Mouse (Mus musculus) heart, embryonic 14.5 days (tissue): ENCODE data around the gene Ccdc134. TPM values are rescaled to one million over a fixed set of nuclear protein-coding genes. Genes with fewer than 3 reads are reported as not detected.

Experiments
- ATAC-seq: fragments of 200-750 bp; cut with Nextera tagmentation; 2 replicates; pipeline ENCODE4 v1.8.0; 2017; ENCODE audit warnings: low read depth, moderate TSS enrichment; ENCODE audit not compliant: insufficient number of reproducible peaks, insufficient read depth, low FRiP score
- H3K27ac ChIP-seq, 2 experiments: fragments of 200-500 bp in 1 of 2; fragments of 300-500 bp in 1 of 2; sonication (generic) in 1 of 2; replicated peaks in 1 of 2; 2 replicates each; pipeline ENCODE4 v1.5.1; 2012 to 2014; ENCODE audit warnings: low read depth in 2 of 2, low read length in 2 of 2, control low read depth in 1 of 2, mild to moderate bottlenecking in 1 of 2, mixed read lengths in 1 of 2; ENCODE audit not compliant: control insufficient read depth in 1 of 2, insufficient read depth in 1 of 2
- H3K27me3 ChIP-seq: fragments of 300-500 bp; sonication (generic); 2 replicates; pipeline ENCODE4 v1.6.1; 2014; ENCODE audit warnings: mild to moderate bottlenecking, low read length, control low read depth; ENCODE audit not compliant: control insufficient read depth, insufficient read depth
- H3K36me3 ChIP-seq: fragments of 300-500 bp; sonication (generic); 2 replicates; pipeline ENCODE4 v1.6.1; 2014; ENCODE audit warnings: mild to moderate bottlenecking, control low read depth, low read length, mixed read lengths; ENCODE audit not compliant: control insufficient read depth, insufficient read depth
- H3K4me1 ChIP-seq, 2 experiments: fragments of 200-500 bp in 1 of 2; fragments of 300-500 bp in 1 of 2; sonication (generic) in 1 of 2; 2 replicates each; pipeline ENCODE4 v1.6.1; 2012 to 2014; ENCODE audit warnings: low read length in 2 of 2, control low read depth in 1 of 2, mixed read lengths in 1 of 2; ENCODE audit not compliant: control insufficient read depth in 2 of 2, insufficient read depth in 2 of 2
- H3K4me2 ChIP-seq: fragments of 300-500 bp; sonication (generic); 2 replicates; pipeline ENCODE4 v1.6.1; 2014; ENCODE audit warnings: mild to moderate bottlenecking, low read length
- H3K4me3 ChIP-seq, 2 experiments: fragments of 200-500 bp in 1 of 2; fragments of 300-500 bp in 1 of 2; sonication (generic) in 1 of 2; 2 replicates each; pipeline ENCODE4 v1.5.1; 2012 to 2014; ENCODE audit warnings: low read length in 2 of 2, mild to moderate bottlenecking in 2 of 2, control low read depth in 1 of 2, low read depth in 1 of 2, moderate library complexity in 1 of 2; ENCODE audit not compliant: control insufficient read depth in 1 of 2, insufficient read depth in 1 of 2
- H3K9ac ChIP-seq: fragments of 300-500 bp; sonication (generic); 2 replicates; pipeline ENCODE4 v1.6.1; 2014; ENCODE audit warnings: mild to moderate bottlenecking, low read length
- H3K9me3 ChIP-seq: fragments of 300-500 bp; sonication (generic); 2 replicates; pipeline ENCODE4 v1.6.1; 2016; ENCODE audit warnings: low read length, control low read depth; ENCODE audit not compliant: control insufficient read depth
- WGBS: fragments of 180-500 bp; shearing (Covaris S2); extraction: QIAGEN DNeasy Blood & Tissue Kit; methylation state at CpG from one replicate; pipeline ENCODE4 v1.1.7; 2014; 5-methylcytosine and 5-hydroxymethylcytosine counted together
- polyA plus RNA-seq: library from polyadenylated mRNA; unstranded; fragments of >200 nt; fragmentation: Nextera tagmentation; extraction: Ambion mirVana; gene quantifications from 2 replicates; pipeline ENCODE4 v1.2.1, GENCODE M21; 2014

Ccdc134 gene
- 7.1 and 8.5 TPM in 2 replicates for polyA plus RNA-seq

- Histone ChIP-seq H3K9ac (peak within 1 kb of the TSS; percentile 85), H3K4me3 (peak within 1 kb of the TSS; percentile 73 to 89), H3K4me2 (peak within 1 kb of the TSS; percentile 98), H3K9me3 (no peaks in the 10 kb centered on the region), H3K27ac (peak within 1 kb of the TSS; percentile 55 to 60; a peak in 3 of 4 replicates), H3K27me3 (0 out of 2 replicates have a peak, but pooled peaks cover 3% of the 10 kb centered on the region), H3K4me1 (peaks cover 7% of the 10 kb centered on the region in 2 experiments), H3K36me3 (peaks cover 4% of the 10 kb centered on the region; the same call in 1 of the 2 replicates)
- peak; percentile 97 for ATAC-seq
- 1% methylated on average over 71 of the region's 74 CpGs for WGBS
Observed at GRCm38 (mm10) chr15:82127426-82128374, at the start of gene Ccdc134. Ccdc134 (plus strand) TSS chr15:82127922.

GRCm38 (mm10) chr15:82079883-82080282 lies 47.8 kb upstream of the Ccdc134 start:
- no peak for ATAC-seq
- Histone ChIP-seq H3K27ac (no peak overlapping the region), H3K36me3 (no peaks in the 10 kb centered on the region), H3K4me2 (no peak overlapping the region), H3K4me3 (no peak overlapping the region), H3K27me3 (peaks cover 2% of the 10 kb centered on the region; the same call in 1 of the 2 replicates), H3K4me1 (no peaks in the 10 kb centered on the region), H3K9ac (no peak overlapping the region), H3K9me3 (no peaks in the 10 kb centered on the region)
- WGBS = 44% methylated on average over 10 of the region's 10 CpGs

GRCm38 (mm10) chr15:82081161-82081560 lies 46.6 kb upstream of the Ccdc134 start:
- Histone ChIP-seq H3K27ac (no peak overlapping the region), H3K27me3 (no peaks in the 10 kb centered on the region), H3K4me2 (no peak overlapping the region), H3K4me3 (no peak overlapping the region), H3K4me1 (no peaks in the 10 kb centered on the region), H3K9me3 (no peaks in the 10 kb centered on the region), H3K9ac (no peak overlapping the region), H3K36me3 (no peaks in the 10 kb centered on the region)
- no peak for ATAC-seq
- WGBS = 31% methylated on average over 7 of the region's 7 CpGs

- H3K4me1 ChIP-seq = no peaks in the 10 kb centered on the region
- H3K9ac ChIP-seq = no peak overlapping the region
- H3K9me3 ChIP-seq = no peaks in the 10 kb centered on the region
- no peak overlapping the region for H3K4me2 ChIP-seq
- ATAC-seq = no peak
- no peak overlapping the region for H3K27ac ChIP-seq
- H3K27me3 ChIP-seq = peaks cover 9% of the 10 kb centered on the region; the same call in 1 of the 2 replicates
- no peaks in the 10 kb centered on the region for H3K36me3 ChIP-seq
- WGBS = 62% methylated on average over 9 of the region's 9 CpGs
- no peak overlapping the region for H3K4me3 ChIP-seq
Observed at GRCm38 (mm10) chr15:82085606-82086005, 42.1 kb upstream of the Ccdc134 start.

- H3K4me2 ChIP-seq = no peak overlapping the region
- H3K4me3 ChIP-seq = no peak overlapping the region
- no peak overlapping the region for H3K27ac ChIP-seq
- 69% methylated on average over 12 of the region's 12 CpGs for WGBS
- H3K4me1 ChIP-seq = no peaks in the 10 kb centered on the region
- H3K27me3 ChIP-seq = peaks cover 9% of the 10 kb centered on the region; the same call in 1 of the 2 replicates
- H3K9me3 ChIP-seq = no peaks in the 10 kb centered on the region
- no peak for ATAC-seq
- no peaks in the 10 kb centered on the region for H3K36me3 ChIP-seq
- H3K9ac ChIP-seq = no peak overlapping the region
Observed at GRCm38 (mm10) chr15:82086131-82086530, 41.6 kb upstream of the Ccdc134 start.

DNA sequence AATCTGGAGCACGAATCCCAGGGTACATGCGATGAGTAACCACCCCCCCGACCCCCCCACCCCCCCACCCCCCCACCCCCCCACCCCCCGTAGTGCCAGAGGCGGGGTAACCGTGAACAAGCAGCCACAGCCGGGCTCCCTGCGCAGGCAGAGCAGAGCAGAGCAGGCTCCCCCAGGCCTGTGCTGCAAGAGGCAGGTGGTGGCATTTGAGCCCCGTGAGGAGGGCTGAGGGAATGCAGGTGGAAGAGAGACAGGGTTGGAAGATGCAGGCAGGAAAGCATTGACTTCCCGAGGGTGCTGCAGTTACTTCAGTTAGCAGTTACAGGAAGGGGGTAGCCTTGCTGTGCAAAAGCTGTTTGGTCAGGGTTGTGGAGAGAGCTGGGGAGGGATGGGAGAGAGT lies 40.5 kb upstream of the Ccdc134 start:
- no peaks in the 10 kb centered on the region for H3K4me1 ChIP-seq
- ATAC-seq = no peak
- H3K4me3 ChIP-seq = no peak overlapping the region
- no peak overlapping the region for H3K4me2 ChIP-seq
- H3K9me3 ChIP-seq = no peaks in the 10 kb centered on the region
- WGBS = 15% methylated on average over 10 of the region's 10 CpGs
- H3K9ac ChIP-seq = no peak overlapping the region
- no peaks in the 10 kb centered on the region for H3K36me3 ChIP-seq
- peaks cover 9% of the 10 kb centered on the region; the same call in 1 of the 2 replicates for H3K27me3 ChIP-seq
- H3K27ac ChIP-seq = no peak overlapping the region

- Histone ChIP-seq H3K27me3 (peaks cover 9% of the 10 kb centered on the region; the same call in 1 of the 2 replicates), H3K4me3 (no peak overlapping the region), H3K9me3 (no peaks in the 10 kb centered on the region), H3K9ac (no peak overlapping the region), H3K36me3 (no peaks in the 10 kb centered on the region), H3K4me1 (no peaks in the 10 kb centered on the region), H3K4me2 (no peak overlapping the region), H3K27ac (no peak overlapping the region)
- 59% methylated on average over 7 of the region's 7 CpGs for WGBS
- ATAC-seq = no peak
Observed at GRCm38 (mm10) chr15:82091061-82091460, 36.7 kb upstream of the Ccdc134 start.
